Mouse (Mus musculus): ENCODE results near the gene Zkscan17. TPM values are rescaled to one million over a fixed set of nuclear protein-coding genes. Genes with fewer than 3 reads are reported as not detected.

Zkscan17 gene
- polyA plus RNA-seq, 1 experiment from 2014 or later: 16.8 TPM

GRCm38 (mm10) chr11:59496672-59497310 is 29.8 kb downstream of the Zkscan17 start:
- DNase-seq (ENCODE audit: low spot score) (no peak), ATAC-seq (replicated peaks; ENCODE audit: low FRiP score) (no peak)
- Histone ChIP-seq H3K27ac (ENCODE audit: low read depth, low read length) (no peak overlapping the region), H3K4me3 (ENCODE audit: low read depth, low read length) (no peak overlapping the region), H3K36me3 (ENCODE audit: control insufficient read depth, insufficient read depth, low read length) (peaks cover 65% of the 10 kb centered on the region), H3K9ac (ENCODE audit: low read depth, low read length) (no peak overlapping the region), H3K4me2 (no peak overlapping the region), H3K4me1 (replicated peaks; ENCODE audit: control insufficient read depth, insufficient read depth, low read length) (no peaks in the 10 kb centered on the region), H3K27me3 (replicated peaks; ENCODE audit: control insufficient read depth, insufficient read depth, low read length) (no peaks in the 10 kb centered on the region), H3K9me3 (ENCODE audit: control insufficient read depth, low read length) (no peaks in the 10 kb centered on the region)
- 71% methylated on average over 6 of the region's 6 CpGs for WGBS

- Histone ChIP-seq H3K4me1 (replicated peaks; ENCODE audit: control insufficient read depth, insufficient read depth, low read length) (no peaks in the 10 kb centered on the region), H3K9ac (ENCODE audit: low read depth, low read length) (no peak overlapping the region), H3K4me3 (ENCODE audit: low read depth, low read length) (no peak overlapping the region), H3K9me3 (ENCODE audit: control insufficient read depth, low read length) (no peaks in the 10 kb centered on the region), H3K27me3 (replicated peaks; ENCODE audit: control insufficient read depth, insufficient read depth, low read length) (no peaks in the 10 kb centered on the region), H3K36me3 (ENCODE audit: control insufficient read depth, insufficient read depth, low read length) (peaks cover 29% of the 10 kb centered on the region), H3K4me2 (no peak overlapping the region), H3K27ac (ENCODE audit: low read depth, low read length) (no peak overlapping the region)
- DNase-seq (ENCODE audit: low spot score) (no peak), ATAC-seq (replicated peaks; ENCODE audit: low FRiP score) (no peak)
- WGBS: 84% methylated on average over 8 of the region's 8 CpGs
Measured at GRCm38 (mm10) chr11:59486222-59486621, 40.3 kb downstream of the Zkscan17 start.

GRCm38 (mm10) chr11:59485641-59486040 is 40.9 kb downstream of the Zkscan17 start:
- Histone ChIP-seq H3K27me3 (replicated peaks; ENCODE audit: control insufficient read depth, insufficient read depth, low read length) (no peaks in the 10 kb centered on the region), H3K4me1 (replicated peaks; ENCODE audit: control insufficient read depth, insufficient read depth, low read length) (no peaks in the 10 kb centered on the region), H3K9ac (ENCODE audit: low read depth, low read length) (no peak overlapping the region), H3K9me3 (ENCODE audit: control insufficient read depth, low read length) (no peaks in the 10 kb centered on the region), H3K27ac (ENCODE audit: low read depth, low read length) (no peak overlapping the region), H3K4me2 (no peak overlapping the region), H3K36me3 (ENCODE audit: control insufficient read depth, insufficient read depth, low read length) (peaks cover 24% of the 10 kb centered on the region), H3K4me3 (ENCODE audit: low read depth, low read length) (no peak overlapping the region)
- WGBS: 68% methylated on average over 2 of the region's 2 CpGs
- no peak for ATAC-seq (replicated peaks; ENCODE audit: low FRiP score)
- no peak for DNase-seq (ENCODE audit: low spot score)

GRCm38 (mm10) chr11:59483212-59483611 is 43.3 kb downstream of the Zkscan17 start:
- no peak overlapping the region for H3K27ac ChIP-seq (ENCODE audit: low read depth, low read length)
- no peak overlapping the region for H3K4me3 ChIP-seq (ENCODE audit: low read depth, low read length)
- no peak overlapping the region for H3K4me2 ChIP-seq
- H3K4me1 ChIP-seq (replicated peaks; ENCODE audit: control insufficient read depth, insufficient read depth, low read length): no peaks in the 10 kb centered on the region
- WGBS: 9% methylated on average over 2 of the region's 2 CpGs
- H3K36me3 ChIP-seq (ENCODE audit: control insufficient read depth, insufficient read depth, low read length): peaks cover 18% of the 10 kb centered on the region
- no peak overlapping the region for H3K9ac ChIP-seq (ENCODE audit: low read depth, low read length)
- DNase-seq (ENCODE audit: low spot score) (no peak), ATAC-seq (replicated peaks; ENCODE audit: low FRiP score) (no peak)
- H3K27me3 ChIP-seq (replicated peaks; ENCODE audit: control insufficient read depth, insufficient read depth, low read length): peaks cover 3% of the 10 kb centered on the region; the same call in 1 of the 2 replicates
- H3K9me3 ChIP-seq (ENCODE audit: control insufficient read depth, low read length): no peaks in the 10 kb centered on the region

GRCm38 (mm10) chr11:59477240-59477639 is 49.3 kb downstream of the Zkscan17 start:
- Histone ChIP-seq H3K4me2 (no peak overlapping the region), H3K27me3 (replicated peaks; ENCODE audit: control insufficient read depth, insufficient read depth, low read length) (peaks cover 5% of the 10 kb centered on the region; the same call in 1 of the 2 replicates), H3K9me3 (ENCODE audit: control insufficient read depth, low read length) (no peaks in the 10 kb centered on the region), H3K36me3 (ENCODE audit: control insufficient read depth, insufficient read depth, low read length) (no peaks in the 10 kb centered on the region), H3K9ac (ENCODE audit: low read depth, low read length) (no peak overlapping the region), H3K4me1 (replicated peaks; ENCODE audit: control insufficient read depth, insufficient read depth, low read length) (no peaks in the 10 kb centered on the region), H3K4me3 (ENCODE audit: low read depth, low read length) (no peak overlapping the region), H3K27ac (ENCODE audit: low read depth, low read length) (no peak overlapping the region)
- no peak for ATAC-seq (replicated peaks; ENCODE audit: low FRiP score)
- WGBS: 66% methylated on average over 6 of the region's 6 CpGs
- no peak for DNase-seq (ENCODE audit: low spot score)

- peak; percentile 85 for DNase-seq (ENCODE audit: low spot score)
- Histone ChIP-seq H3K27me3 (replicated peaks; ENCODE audit: control insufficient read depth, insufficient read depth, low read length) (peaks cover 2% of the 10 kb centered on the region; the same call in 1 of the 2 replicates), H3K4me1 (replicated peaks; ENCODE audit: control insufficient read depth, insufficient read depth, low read length) (peaks cover 4% of the 10 kb centered on the region; the same call in 1 of the 2 replicates), H3K4me3 (ENCODE audit: low read depth, low read length) (peak within 1 kb of the TSS; percentile 83), H3K9ac (ENCODE audit: low read depth, low read length) (peak within 1 kb of the TSS; percentile 88), H3K9me3 (ENCODE audit: control insufficient read depth, low read length) (no peaks in the 10 kb centered on the region), H3K27ac (ENCODE audit: low read depth, low read length) (peak within 1 kb of the TSS; percentile 52; the same call in 1 of the 2 replicates), H3K36me3 (ENCODE audit: control insufficient read depth, insufficient read depth, low read length) (no peaks in the 10 kb centered on the region), H3K4me2 (peak within 1 kb of the TSS; percentile 97)
- WGBS: under 1% methylated on average over 19 of the region's 19 CpGs
- peak; percentile 71 for ATAC-seq (replicated peaks; ENCODE audit: low FRiP score)
Measured at GRCm38 (mm10) chr11:59472326-59472677, 54.2 kb downstream of the Zkscan17 start, which contains the start of gene Zfp867. Gene Zfp867 (minus strand): TSS chr11:59472474.

GRCm38 (mm10) chr11:59471413-59472325 is 54.9 kb downstream of the Zkscan17 start:
- no peaks in the 10 kb centered on the region for H3K36me3 ChIP-seq (ENCODE audit: control insufficient read depth, insufficient read depth, low read length)
- DNase-seq (ENCODE audit: low spot score) (peak; percentile 33), ATAC-seq (replicated peaks; ENCODE audit: low FRiP score) (peak; percentile 57)
- H3K27me3 ChIP-seq (replicated peaks; ENCODE audit: control insufficient read depth, insufficient read depth, low read length): peaks cover 2% of the 10 kb centered on the region; the same call in 1 of the 2 replicates
- H3K9me3 ChIP-seq (ENCODE audit: control insufficient read depth, low read length): no peaks in the 10 kb centered on the region
- peak overlapping the region; percentile 88 for H3K9ac ChIP-seq (ENCODE audit: low read depth, low read length)
- H3K4me1 ChIP-seq (replicated peaks; ENCODE audit: control insufficient read depth, insufficient read depth, low read length): peaks cover 4% of the 10 kb centered on the region; the same call in 1 of the 2 replicates
- peak overlapping the region; percentile 52; the same call in 1 of the 2 replicates for H3K27ac ChIP-seq (ENCODE audit: low read depth, low read length)
- WGBS: 8% methylated on average over 37 of the region's 37 CpGs
- H3K4me2 ChIP-seq: peak overlapping the region; percentile 97
- H3K4me3 ChIP-seq (ENCODE audit: low read depth, low read length): peak overlapping the region; percentile 83

- no peak overlapping the region for H3K9ac ChIP-seq (ENCODE audit: low read depth, low read length)
- WGBS: 91% methylated on average over 2 of the region's 2 CpGs
- H3K27ac ChIP-seq (ENCODE audit: low read depth, low read length): no peak overlapping the region
- H3K4me1 ChIP-seq (replicated peaks; ENCODE audit: control insufficient read depth, insufficient read depth, low read length): no peaks in the 10 kb centered on the region
- peaks cover 27% of the 10 kb centered on the region for H3K36me3 ChIP-seq (ENCODE audit: control insufficient read depth, insufficient read depth, low read length)
- no peak for DNase-seq (ENCODE audit: low spot score)
- peaks cover 15% of the 10 kb centered on the region for H3K9me3 ChIP-seq (ENCODE audit: control insufficient read depth, low read length)
- ATAC-seq (replicated peaks; ENCODE audit: low FRiP score): no peak
- H3K4me3 ChIP-seq (ENCODE audit: low read depth, low read length): no peak overlapping the region
- no peaks in the 10 kb centered on the region for H3K27me3 ChIP-seq (replicated peaks; ENCODE audit: control insufficient read depth, insufficient read depth, low read length)
- H3K4me2 ChIP-seq: no peak overlapping the region
Measured at GRCm38 (mm10) chr11:59460459-59460858, 66.1 kb downstream of the Zkscan17 start.

Measured in liver, embryonic 11.5 days (tissue).